Mouse (Mus musculus) kidney, postnatal 0 days (tissue): ENCODE results near the gene Retreg3. TPM values are rescaled to one million over a fixed set of nuclear protein-coding genes. Genes with fewer than 3 reads are reported as not detected.

ENCODE experiments used
- ATAC-seq: fragments of 200-750 bp; cut with Nextera tagmentation; replicated peaks from 2 replicates; pipeline ENCODE4 v1.8.0; 2017; ENCODE audit warnings: low read depth, moderate number of reproducible peaks, moderate TSS enrichment, moderate library complexity; ENCODE audit not compliant: low FRiP score
- DNase-seq: peaks from one replicate; pipeline ENCODE4 v3.0.0-alpha.2; 2016; ENCODE audit warnings: low spot score
- H3K27ac ChIP-seq: fragments of 300-500 bp; sonication (generic); 2 replicates; pipeline ENCODE4 v1.5.1; 2014; ENCODE audit warnings: mild to moderate bottlenecking
- H3K27me3 ChIP-seq: fragments of 300-500 bp; sonication (generic); 2 replicates; pipeline ENCODE4 v1.6.1; 2014; ENCODE audit warnings: low read length, mixed read lengths; ENCODE audit not compliant: insufficient read depth
- H3K36me3 ChIP-seq: fragments of 300-500 bp; sonication (generic); 2 replicates; pipeline ENCODE4 v1.6.1; 2014; ENCODE audit warnings: low read length, mixed read lengths; ENCODE audit not compliant: insufficient read depth
- H3K4me1 ChIP-seq: fragments of 300-500 bp; sonication (generic); replicated peaks from 2 replicates; pipeline ENCODE4 v1.6.1; 2014; ENCODE audit warnings: antibody characterized with exemption, low read length, mixed read lengths; ENCODE audit not compliant: insufficient read depth
- H3K4me2 ChIP-seq: fragments of 300-500 bp; sonication (generic); 2 replicates; pipeline ENCODE4 v1.6.1; 2014; ENCODE audit warnings: mild to moderate bottlenecking, low read length, moderate library complexity, mixed read lengths
- H3K4me3 ChIP-seq: fragments of 300-500 bp; sonication (generic); replicated peaks from 2 replicates; pipeline ENCODE4 v1.5.1; 2014; ENCODE audit warnings: low read depth, low read length
- H3K9ac ChIP-seq: fragments of 300-500 bp; sonication (generic); 2 replicates; pipeline ENCODE4 v1.6.1; 2014; ENCODE audit warnings: low read depth, low read length
- H3K9me3 ChIP-seq: fragments of 300-500 bp; sonication (generic); replicated peaks from 2 replicates; pipeline ENCODE4 v1.6.1; 2016; ENCODE audit warnings: low read length, inconsistent platforms, mixed read lengths
- CTCF ChIP-seq: IDR thresholded peaks from 2 replicates; pipeline ENCODE4 v1.5.1; 2016; ENCODE audit warnings: antibody characterized with exemption, low read depth, mild to moderate bottlenecking, moderate library complexity
- WGBS: fragments of 180-500 bp; shearing (Covaris S2); extraction: QIAGEN DNeasy Blood & Tissue Kit; methylation state at CpG from one replicate; pipeline ENCODE4 v1.1.7; 2014; 5-methylcytosine and 5-hydroxymethylcytosine counted together
- polyA plus RNA-seq: library from polyadenylated mRNA; unstranded; fragments of >200 nt; fragmentation: Nextera tagmentation; extraction: Ambion mirVana; gene quantifications from 2 replicates; pipeline ENCODE4 v1.2.1, GENCODE M21; 2015

Gene Retreg3
- polyA plus RNA-seq, 1 experiment from 2014 or later, result 23.7 TPM

- DNase-seq (no peak), ATAC-seq (no peak)
- no peak overlapping the region for H3K4me3 ChIP-seq
- WGBS, result 71% methylated on average over 4 of the region's 4 CpGs
- peaks cover 4% of the 10 kb centered on the region; the same call in 1 of the 2 replicates for H3K36me3 ChIP-seq
- no peak overlapping the region for H3K9ac ChIP-seq
- peaks cover 19% of the 10 kb centered on the region for H3K4me1 ChIP-seq
- H3K27me3 ChIP-seq, result no peaks in the 10 kb centered on the region
- no peak overlapping the region for H3K4me2 ChIP-seq
- H3K9me3 ChIP-seq, result no peaks in the 10 kb centered on the region
- TF ChIP-seq CTCF, result no peak
- peak overlapping the region; percentile 94 for H3K27ac ChIP-seq
These were observed 55.2 kb downstream of the Retreg3 start for GRCm38 (mm10) chr11:101064462-101064861.

DNA sequence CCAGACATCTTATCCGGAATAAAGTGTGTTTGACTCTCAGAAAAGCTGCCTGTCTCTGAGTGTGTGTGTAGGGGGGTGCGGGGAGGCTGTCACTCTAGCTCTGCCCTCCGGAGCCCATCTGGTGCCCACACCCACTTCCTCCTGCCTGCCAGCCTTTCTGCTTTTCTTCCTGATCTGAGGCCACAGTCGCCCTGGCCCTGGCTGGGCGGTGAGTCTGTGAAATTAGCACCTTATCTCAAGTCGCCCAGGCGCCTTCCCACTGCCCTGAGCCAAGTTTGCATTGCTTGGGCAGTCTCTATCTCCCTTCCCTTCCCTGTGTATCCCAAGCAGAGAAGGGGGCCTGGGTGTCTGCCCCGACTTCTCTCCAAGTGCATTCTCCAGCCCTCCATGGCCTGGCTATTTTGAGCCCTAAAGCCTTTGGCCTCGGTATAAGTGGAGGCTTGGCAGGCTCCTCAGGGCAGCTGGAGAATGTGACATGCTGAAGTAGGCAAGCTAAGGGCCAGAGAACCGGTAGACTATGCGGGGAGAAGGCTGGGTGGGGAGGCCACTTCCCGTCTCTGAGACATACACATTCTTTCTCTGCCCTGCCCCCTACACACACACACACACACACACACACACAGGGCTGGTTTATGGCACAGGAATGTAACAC lies 55.9 kb downstream of the Retreg3 start:
- no peaks in the 10 kb centered on the region for H3K9me3 ChIP-seq
- H3K4me3 ChIP-seq, result no peak overlapping the region
- H3K9ac ChIP-seq, result 0 out of 2 replicates have a peak overlapping the region, but pooled peaks have one; percentile 31
- no peaks in the 10 kb centered on the region for H3K27me3 ChIP-seq
- ATAC-seq, result no peak; the same call in 1 of the 2 replicates
- H3K36me3 ChIP-seq, result peaks cover 4% of the 10 kb centered on the region; the same call in 1 of the 2 replicates
- peak overlapping the region; percentile 1; the same call in 1 of the 2 replicates for H3K4me2 ChIP-seq
- TF ChIP-seq CTCF, result no peak
- H3K27ac ChIP-seq, result peak overlapping the region; percentile 94
- WGBS, result 17% methylated on average over 12 of the region's 12 CpGs
- H3K4me1 ChIP-seq, result peaks cover 19% of the 10 kb centered on the region
- DNase-seq, result peak; percentile 78

DNA sequence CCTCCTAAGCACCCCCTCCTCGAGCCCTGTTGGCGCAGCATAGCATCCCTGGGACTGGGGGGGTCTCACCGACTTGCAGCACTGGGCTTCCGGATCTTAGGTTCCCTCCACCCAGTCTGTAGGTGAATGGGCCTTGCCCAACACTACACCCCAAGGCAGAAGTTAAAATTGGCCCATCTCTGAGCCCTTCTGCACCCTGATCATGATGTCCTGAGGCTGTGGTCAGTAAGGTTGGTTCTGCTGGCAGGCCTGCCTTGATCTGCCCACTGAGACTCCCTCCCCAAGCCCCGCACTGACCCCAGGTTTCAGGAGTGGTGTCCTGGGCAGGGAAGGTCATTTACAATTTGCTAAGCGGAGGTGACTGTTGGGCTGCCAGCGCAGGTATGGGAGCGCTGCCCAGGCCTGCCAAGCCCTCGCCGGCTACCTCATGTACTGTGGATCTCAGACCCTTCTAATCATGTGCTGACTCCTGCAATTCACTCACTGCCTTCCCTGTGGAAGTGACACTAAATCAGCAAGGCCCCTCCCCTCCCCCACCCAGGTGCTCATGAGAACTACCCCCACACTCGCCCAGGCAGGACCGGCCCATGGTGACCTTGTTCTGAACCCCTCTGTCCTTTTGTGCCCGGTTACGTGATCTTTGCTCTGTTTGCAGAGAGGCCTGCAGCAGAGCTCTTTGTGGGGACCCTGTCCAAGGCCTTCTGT lies 56.6 kb downstream of the Retreg3 start:
- no peak for ATAC-seq
- Histone ChIP-seq H3K27me3 (no peaks in the 10 kb centered on the region), H3K9ac (0 out of 2 replicates have a peak overlapping the region, but pooled peaks have one; percentile 31), H3K36me3 (peaks cover 4% of the 10 kb centered on the region; the same call in 1 of the 2 replicates), H3K4me3 (no peak overlapping the region), H3K4me2 (no peak overlapping the region; the same call in 1 of the 2 replicates), H3K9me3 (no peaks in the 10 kb centered on the region), H3K27ac (peak overlapping the region; percentile 94), H3K4me1 (peaks cover 23% of the 10 kb centered on the region)
- 55% methylated on average over 14 of the region's 14 CpGs for WGBS
- no peak for TF ChIP-seq CTCF
- peak; percentile 32 for DNase-seq

DNA sequence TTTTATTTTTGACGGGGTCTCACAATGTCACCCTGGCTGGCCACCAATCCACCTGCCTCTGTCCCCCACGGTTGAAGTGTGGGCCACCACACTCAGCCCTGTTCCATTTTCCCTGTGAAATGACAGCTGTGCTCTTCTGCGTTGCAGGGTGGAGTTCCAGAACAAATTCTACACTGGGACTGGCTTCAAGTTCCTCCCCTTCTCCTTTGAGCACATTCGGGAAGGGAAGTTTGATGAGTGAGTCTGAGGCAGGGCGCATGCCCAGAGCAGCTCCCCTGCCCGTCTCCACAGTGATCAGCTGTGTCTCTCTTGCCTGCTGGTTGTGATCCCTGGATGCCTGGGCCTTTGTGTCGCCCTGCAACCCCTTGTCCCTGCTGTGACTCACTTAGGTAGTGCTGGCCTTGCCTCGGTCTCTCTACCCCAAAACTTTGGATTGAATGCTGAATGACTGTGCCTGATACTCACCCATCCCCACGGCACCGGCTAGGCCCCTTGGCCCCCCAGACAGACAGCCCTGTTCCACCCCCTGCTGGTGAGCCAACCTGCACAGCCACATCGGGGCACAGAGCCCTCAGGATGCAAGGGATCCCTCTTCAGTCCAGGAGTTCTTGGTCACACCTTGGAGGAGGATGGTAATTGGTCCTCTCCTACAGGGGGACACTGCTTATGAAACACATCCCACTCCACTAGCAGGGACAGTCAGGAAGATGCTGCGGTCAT lies 57.4 kb downstream of the Retreg3 start:
- DNase-seq (no peak), ATAC-seq (no peak)
- H3K4me1 ChIP-seq, result peaks cover 23% of the 10 kb centered on the region
- WGBS, result 74% methylated on average over 12 of the region's 12 CpGs
- no peaks in the 10 kb centered on the region for H3K27me3 ChIP-seq
- H3K9me3 ChIP-seq, result no peaks in the 10 kb centered on the region
- peaks cover 4% of the 10 kb centered on the region; the same call in 1 of the 2 replicates for H3K36me3 ChIP-seq
- no peak overlapping the region for H3K4me3 ChIP-seq
- H3K27ac ChIP-seq, result peak overlapping the region; percentile 94; the same call in 1 of the 2 replicates
- H3K4me2 ChIP-seq, result no peak overlapping the region
- H3K9ac ChIP-seq, result no peak overlapping the region
- no peak for TF ChIP-seq CTCF

GRCm38 (mm10) chr11:101061049-101061448 lies 58.6 kb downstream of the Retreg3 start:
- WGBS, result 87% methylated on average over 5 of the region's 5 CpGs
- no peak for ATAC-seq
- Histone ChIP-seq H3K4me3 (no peak overlapping the region), H3K4me2 (no peak overlapping the region), H3K36me3 (peaks cover 4% of the 10 kb centered on the region; the same call in 1 of the 2 replicates), H3K27me3 (no peaks in the 10 kb centered on the region), H3K9ac (no peak overlapping the region), H3K9me3 (no peaks in the 10 kb centered on the region), H3K27ac (no peak overlapping the region), H3K4me1 (peaks cover 23% of the 10 kb centered on the region)
- no peak for DNase-seq
- no peak for TF ChIP-seq CTCF

GRCm38 (mm10) chr11:101060126-101060525 lies 59.6 kb downstream of the Retreg3 start:
- no peak; the same call in 1 of the 2 replicates for TF ChIP-seq CTCF
- 34% methylated on average over 8 of the region's 8 CpGs for WGBS
- peaks cover 23% of the 10 kb centered on the region for H3K4me1 ChIP-seq
- no peak overlapping the region for H3K4me2 ChIP-seq
- peaks cover 4% of the 10 kb centered on the region; the same call in 1 of the 2 replicates for H3K36me3 ChIP-seq
- H3K27ac ChIP-seq, result peak overlapping the region; percentile 81
- ATAC-seq, result no peak
- no peaks in the 10 kb centered on the region for H3K9me3 ChIP-seq
- H3K9ac ChIP-seq, result no peak overlapping the region
- peak; percentile 74 for DNase-seq
- no peak overlapping the region for H3K4me3 ChIP-seq
- no peaks in the 10 kb centered on the region for H3K27me3 ChIP-seq
